Mouse (Mus musculus) ES-E14 (cell line): ENCODE results near the gene Zfp988. TPM values are rescaled to one million over a fixed set of nuclear protein-coding genes. Genes with fewer than 3 reads are reported as not detected.
A peak's percentile ranks its signal among the peaks of the same experiment; 100 is the strongest.
"Not testable (repeated sequence)": the region's sequence is repeated elsewhere in the genome, so short reads cannot be mapped to it uniquely, and the experiment has no call there.

Experiments
- DNase-seq: peaks from one replicate; pipeline ENCODE4 v3.0.0-alpha.2; 2013; ENCODE audit warnings: low read depth, low spot score
- H3K27ac ChIP-seq: 2 replicates; pipeline ENCODE4 v1.5.1; 2012; ENCODE audit warnings: low read depth, mild to moderate bottlenecking, low read length, moderate library complexity, mixed read lengths; ENCODE audit not compliant: poor library complexity, insufficient read depth, severe bottlenecking
- H3K36me3 ChIP-seq: 2 replicates; pipeline ENCODE4 v1.6.1; 2012; ENCODE audit warnings: mild to moderate bottlenecking, low read length, moderate library complexity, mixed read lengths; ENCODE audit not compliant: control insufficient read depth, poor library complexity, insufficient read depth, severe bottlenecking
- H3K4me1 ChIP-seq, 2 experiments: fragments of 150-350 bp in 1 of 2; sonication (generic) in 1 of 2; 2 replicates each; pipeline ENCODE4 v1.6.1; 2012; ENCODE audit warnings: low read length in 2 of 2, mild to moderate bottlenecking in 1 of 2, mixed read lengths in 1 of 2; ENCODE audit not compliant: control insufficient read depth in 2 of 2, insufficient read depth in 2 of 2, poor library complexity in 1 of 2
- H3K4me3 ChIP-seq, 2 experiments: fragments of 150-350 bp in 1 of 2; sonication (generic) in 1 of 2; 2 replicates each; pipeline ENCODE4 v1.5.1; 2012; ENCODE audit warnings: low read length in 2 of 2, low read depth in 1 of 2, mild to moderate bottlenecking in 1 of 2, mixed read lengths in 1 of 2; ENCODE audit not compliant: insufficient read depth in 1 of 2, poor library complexity in 1 of 2, severe bottlenecking in 1 of 2
- H3K9ac ChIP-seq: 2 replicates; pipeline ENCODE4 v1.6.1; 2012; ENCODE audit warnings: low read depth, mild to moderate bottlenecking, low read length, mixed read lengths; ENCODE audit not compliant: poor library complexity, insufficient read depth, severe bottlenecking
- H3K9me3 ChIP-seq: fragments of 150-350 bp; sonication (generic); 2 replicates; pipeline ENCODE4 v1.6.1; 2012; ENCODE audit warnings: low read depth, mild to moderate bottlenecking, low read length; ENCODE audit not compliant: control insufficient read depth, insufficient read depth
- ZNF384 ChIP-seq: IDR thresholded peaks from 2 replicates; pipeline ENCODE4 v1.6.1; 2012; ENCODE audit warnings: low read depth, low read length, inconsistent platforms
- in situ Hi-C, 2 experiments: fragments of 600-800 bp; cut with MboI; formaldehyde crosslinking; loops; one replicate each; pipeline ENCODE4 v1.15.1; 2025; ENCODE audit warnings: low sequenced_read_pairs in 2 of 2, inconsistent platforms in 1 of 2; ENCODE audit not compliant: unreplicated experiment in 2 of 2
- total RNA-seq: library from RNA; depleted of rRNA; stranded (reverse); fragments of 300-350 nt; gene quantifications from 2 replicates; pipeline ENCODE4 v1.2.3, GENCODE M21; 2012

The Zfp988 gene
- total RNA-seq, 1 experiment = 88.8 TPM

DNA sequence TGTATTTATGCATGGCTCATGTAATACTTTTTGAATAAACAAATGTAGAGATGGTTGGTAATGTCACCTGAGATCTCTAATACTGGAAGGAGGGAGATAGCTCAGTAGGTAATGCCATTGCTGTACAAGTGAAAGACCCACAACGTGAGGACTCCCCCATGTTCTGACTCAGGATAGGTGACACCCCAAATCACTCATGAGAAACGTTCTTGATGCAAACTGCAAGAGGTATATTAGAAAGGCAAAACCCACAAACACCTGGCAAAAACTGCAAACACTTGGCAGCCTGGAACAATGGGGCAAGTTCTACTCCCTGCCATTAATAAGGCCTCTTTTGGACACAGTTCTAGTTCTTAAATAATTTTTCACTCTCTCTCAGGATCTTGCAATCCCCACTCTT lies 42.9 kb downstream of the Zfp988 start:
- H3K4me3 ChIP-seq, DNase-seq, H3K27ac ChIP-seq, H3K4me1 ChIP-seq, H3K36me3 ChIP-seq, H3K9ac ChIP-seq, H3K9me3 ChIP-seq: not testable (repeated sequence)
- in situ Hi-C loops = loop anchor here in 1 of 2 experiments (25.0 kb wide), 1 partner anchor 1811 kb away; no protein-coding TSS in a partner anchor

- in situ Hi-C loops = loop anchor here in 1 of 2 experiments (25.0 kb wide), 1 partner anchor 1812 kb away; no protein-coding TSS in a partner anchor
- not testable (repeated sequence) for DNase-seq
Measured at GRCm38 (mm10) chr4:147348906-147349686, 43.6 kb downstream of the Zfp988 start.

DNA sequence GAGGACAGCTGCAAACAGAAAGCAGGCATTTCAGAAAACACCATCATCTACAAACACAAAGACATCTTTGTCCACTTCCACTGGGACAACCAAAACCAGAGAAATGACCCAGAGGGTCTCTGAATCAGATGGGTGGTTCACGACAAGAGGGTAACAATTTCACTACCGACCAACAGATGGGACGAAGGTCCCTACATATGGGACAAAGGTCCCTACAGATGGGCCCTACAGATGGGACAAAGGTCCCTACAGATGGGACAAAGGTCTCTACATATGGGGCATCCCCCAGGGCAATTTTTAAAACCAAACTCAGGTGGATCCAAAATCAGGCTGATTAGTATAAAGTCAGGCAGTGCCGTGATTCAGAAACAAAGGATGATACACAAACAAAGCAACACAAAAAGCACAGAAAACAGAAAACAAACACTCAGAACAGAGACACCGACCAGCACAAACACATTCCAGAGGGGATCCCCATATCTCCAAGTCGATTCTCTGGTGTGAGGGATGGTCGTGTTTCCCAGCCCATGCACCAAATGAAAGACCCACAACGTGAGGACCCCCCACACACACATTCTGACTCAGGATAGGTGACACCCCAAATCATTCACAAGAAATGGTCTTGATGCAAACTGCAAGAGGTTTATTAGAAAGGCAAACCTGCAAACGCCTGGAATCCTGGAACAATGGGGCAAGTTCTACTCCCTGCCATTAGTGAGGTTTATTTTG lies 44.4 kb downstream of the Zfp988 start:
- not testable (repeated sequence) for H3K36me3 ChIP-seq, H3K9me3 ChIP-seq, H3K4me1 ChIP-seq, H3K4me3 ChIP-seq, DNase-seq, H3K9ac ChIP-seq, H3K27ac ChIP-seq
- in situ Hi-C loops = loop anchor here in 1 of 2 experiments (25.0 kb wide), 1 partner anchor 1813 kb away; no protein-coding TSS in a partner anchor

More at GRCm38 (mm10) chr4:147348906-147349686, 43.6 kb downstream of the Zfp988 start:
- H3K36me3 ChIP-seq, H3K9me3 ChIP-seq, H3K4me3 ChIP-seq, H3K27ac ChIP-seq, H3K4me1 ChIP-seq, H3K9ac ChIP-seq: not testable (repeated sequence)

DNA sequence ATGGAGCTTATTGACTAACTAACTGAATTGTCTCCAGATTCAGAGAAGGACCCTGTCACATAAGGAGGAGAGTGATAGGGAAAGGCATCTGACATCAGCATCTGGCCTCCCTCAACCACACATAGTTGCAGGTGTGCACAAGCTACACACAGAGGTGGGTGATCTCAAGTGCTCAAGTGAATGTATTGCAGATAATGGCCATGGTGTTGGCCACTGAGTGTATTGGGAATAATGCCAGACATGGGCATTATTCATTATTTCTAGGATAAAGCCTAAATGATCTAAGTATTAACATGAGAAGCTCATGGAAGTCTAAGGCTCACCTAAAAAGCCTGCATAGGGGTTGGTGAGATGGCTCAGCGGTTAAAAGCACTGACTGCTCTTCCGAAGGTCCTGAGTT lies 45.1 kb downstream of the Zfp988 start:
- not testable (repeated sequence) for DNase-seq

DNA sequence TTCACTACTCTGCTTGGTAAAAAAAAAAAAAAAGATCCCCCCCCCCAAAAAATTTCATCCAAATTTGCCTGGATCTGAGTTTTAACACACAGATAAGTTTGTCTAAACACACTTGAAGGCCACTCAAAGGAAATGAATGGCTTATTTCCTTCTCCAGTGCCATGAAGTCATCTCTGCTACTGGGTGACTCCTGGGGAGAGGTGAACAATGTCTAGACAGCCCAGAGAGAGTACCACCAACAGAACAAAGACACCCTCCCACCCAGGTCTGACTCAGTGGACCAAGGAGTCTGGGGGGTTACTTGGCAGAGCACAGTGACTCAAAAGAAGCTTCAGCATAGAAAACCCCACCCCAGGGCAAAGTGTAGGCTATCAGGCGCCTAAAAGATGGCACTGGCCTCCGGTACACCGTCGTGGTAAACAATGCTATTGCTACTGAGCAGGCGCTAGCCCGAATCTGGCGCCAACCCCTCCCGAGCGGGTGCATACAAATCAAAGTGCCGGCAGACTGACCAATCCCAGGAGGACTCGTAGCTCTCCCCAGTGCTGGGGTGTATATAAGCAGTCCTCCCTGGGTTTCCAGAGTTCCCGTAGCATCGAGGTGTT lies 46.0 kb downstream of the Zfp988 start:
- in situ Hi-C loops, H3K36me3 ChIP-seq, H3K4me3 ChIP-seq, H3K4me1 ChIP-seq, H3K27ac ChIP-seq, H3K9ac ChIP-seq, H3K9me3 ChIP-seq, DNase-seq: not testable (repeated sequence)
- TF ChIP-seq ZNF384 = peak; percentile 79

More for the DNA sequence above, 45.1 kb downstream of the Zfp988 start:
- H3K4me3 ChIP-seq, H3K27ac ChIP-seq, H3K4me1 ChIP-seq, H3K9me3 ChIP-seq, H3K36me3 ChIP-seq, in situ Hi-C loops, H3K9ac ChIP-seq: not testable (repeated sequence)

DNA sequence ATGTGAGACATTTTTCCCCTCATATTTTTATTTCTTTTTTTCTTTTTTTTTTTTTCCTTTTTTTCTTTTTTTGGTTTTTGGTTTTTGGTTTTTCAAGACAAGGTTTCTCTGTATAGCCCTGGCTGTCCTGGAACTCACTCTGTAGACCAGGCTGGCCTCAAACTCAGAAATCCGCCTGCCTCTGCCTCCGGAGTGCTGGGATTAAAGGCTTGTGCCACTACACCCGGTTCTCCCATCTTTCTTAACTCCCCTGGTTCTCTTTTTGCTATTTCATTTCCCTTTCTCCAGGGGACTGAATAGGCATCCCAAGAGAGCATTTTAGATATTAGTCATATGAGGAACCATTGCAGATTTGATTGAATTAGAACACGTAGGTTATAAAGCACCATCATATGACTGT lies 48.2 kb downstream of the Zfp988 start:
- H3K36me3 ChIP-seq, H3K9me3 ChIP-seq, DNase-seq, H3K9ac ChIP-seq, H3K27ac ChIP-seq, H3K4me1 ChIP-seq, in situ Hi-C loops, H3K4me3 ChIP-seq: not testable (repeated sequence)

DNA sequence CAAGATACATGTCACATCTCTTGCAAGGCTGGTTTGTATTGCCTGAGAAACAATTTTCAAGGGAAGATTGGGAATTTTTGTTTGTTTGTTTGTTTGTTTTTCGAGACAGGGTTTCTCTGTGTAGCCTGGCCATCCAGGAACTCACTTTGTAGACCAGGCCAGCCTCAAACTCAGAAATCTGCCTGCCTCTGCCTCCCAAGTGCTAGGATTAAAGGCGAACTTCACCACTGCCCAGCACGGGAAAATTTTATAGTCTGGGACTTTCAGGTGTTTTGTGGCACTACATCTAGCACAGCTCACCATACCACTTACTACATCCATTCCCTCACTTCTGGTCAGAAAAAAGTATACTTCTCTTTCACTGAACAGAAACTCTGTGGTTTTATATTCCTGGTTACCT lies 50.6 kb downstream of the Zfp988 start:
- H3K4me3 ChIP-seq, H3K36me3 ChIP-seq, H3K4me1 ChIP-seq, H3K27ac ChIP-seq, H3K9me3 ChIP-seq, DNase-seq, in situ Hi-C loops, H3K9ac ChIP-seq: not testable (repeated sequence)

DNA sequence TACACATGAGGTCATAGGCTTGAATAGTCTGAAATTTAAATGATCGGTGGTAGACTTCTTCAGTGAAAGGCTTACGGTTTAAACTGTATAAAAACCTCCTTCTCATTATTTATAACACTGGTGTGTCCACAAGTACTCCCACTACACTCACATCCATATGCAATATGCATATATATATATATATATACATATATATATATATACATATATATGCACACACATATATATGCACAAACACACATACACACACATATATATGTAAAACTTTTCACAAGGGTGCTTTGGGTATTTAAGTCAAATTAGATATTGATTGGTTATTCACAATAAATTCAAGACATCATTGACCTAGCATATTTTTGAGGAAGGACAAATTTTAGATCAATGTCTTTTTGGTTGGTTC lies 51.7 kb downstream of the Zfp988 start:
- H3K9ac ChIP-seq, H3K9me3 ChIP-seq, H3K27ac ChIP-seq, in situ Hi-C loops, H3K4me3 ChIP-seq, H3K4me1 ChIP-seq, H3K36me3 ChIP-seq, DNase-seq: not testable (repeated sequence)
